Mouse (Mus musculus) lung, postnatal 0 days (tissue): ENCODE measurements at regions not wholly inside any gene's neighbourhood (a gene's known extent, or its start where the extent isn't known, plus 50 kb on each side); places are given as distances from the start of the nearest gene placed in this dataset.

ENCODE experiments used
- CTCF ChIP-seq: IDR thresholded peaks from 2 replicates; pipeline ENCODE4 v1.5.1; 2016; ENCODE audit warnings: antibody characterized with exemption, mild to moderate bottlenecking
- EP300 ChIP-seq: IDR thresholded peaks from 2 replicates; pipeline ENCODE4 v1.6.1; 2016; ENCODE audit warnings: antibody characterized with exemption, mild to moderate bottlenecking, control low read depth

DNA sequence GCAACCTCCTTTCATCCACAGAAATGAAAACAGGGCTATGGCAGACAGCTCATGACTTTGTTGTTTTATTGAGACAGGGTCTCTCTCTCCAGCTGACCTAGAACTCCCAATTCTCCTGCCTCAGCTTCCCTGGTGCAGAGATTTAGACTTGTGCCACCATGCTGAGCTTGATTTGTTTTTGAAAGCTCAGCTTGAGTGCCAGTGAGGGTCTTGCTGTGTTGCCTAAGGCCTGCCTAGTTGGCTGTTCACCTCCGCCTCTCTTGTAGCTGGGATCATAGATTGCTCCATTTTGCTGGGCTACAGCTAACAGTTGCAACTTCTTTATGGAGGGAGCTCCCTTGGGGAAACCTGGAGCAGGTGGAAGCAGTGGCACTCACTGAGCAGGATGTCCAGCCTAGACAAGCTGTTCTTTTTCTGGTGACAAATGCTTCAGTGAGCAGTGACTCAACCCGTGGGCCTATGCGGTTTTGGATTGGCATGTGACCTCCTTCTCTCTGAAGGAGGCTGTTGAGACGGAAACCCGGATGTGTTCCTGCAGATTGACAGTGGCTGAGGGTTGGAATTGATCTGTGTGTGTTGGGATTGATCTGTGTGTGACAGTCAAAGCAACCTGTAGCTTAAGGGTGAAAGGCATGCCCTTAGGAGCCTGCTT lies 63.8 kb upstream of the Akt3 start:
- TF ChIP-seq CTCF: no peak
- TF ChIP-seq EP300: no peak
